Mouse (Mus musculus): ENCODE measurements around the gene Aloxe3. TPM values are rescaled to one million over a fixed set of nuclear protein-coding genes. Genes with fewer than 3 reads are reported as not detected.

Aloxe3 gene
- total RNA-seq, 2 experiments from 2014 or later, result not detected

Other genes starting within 250 kb of the Aloxe3 start
- under 1 TPM in 1 of 2 experiments, not detected in 1; 0.08 TPM for gene Rnf222, start 237.3 kb upstream of the Aloxe3 start, total RNA-seq (2021)
- 100 to 1,000 TPM; 612 to 679 TPM for gene Rpl26, start 224.3 kb upstream of the Aloxe3 start, total RNA-seq (2021)
- not detected for gene Odf4, start 198.8 kb upstream of the Aloxe3 start, total RNA-seq (2021)
- gene Arhgef15, start 168.4 kb upstream of the Aloxe3 start, total RNA-seq (2021), result 10 to 100 TPM; 28.1 to 32.4 TPM
- gene Slc25a35, start 157.8 kb upstream of the Aloxe3 start, total RNA-seq (2021), result 1 to 10 TPM; 6.4 to 7.4 TPM
- gene Rangrf, start 150.7 kb upstream of the Aloxe3 start, total RNA-seq (2021), result 10 to 100 TPM; 80.3 to 89.1 TPM
- 1 to 10 TPM; 5.6 to 6.8 TPM for gene Pfas, start 117.4 kb upstream of the Aloxe3 start, total RNA-seq (2021)
- 10 to 100 TPM; 11.5 to 13.7 TPM for gene Ctc1, start 110.0 kb upstream of the Aloxe3 start, total RNA-seq (2021)
- 1 to 10 TPM in 1 of 2 experiments, under 1 TPM in 1; 0.62 to 1.2 TPM for gene Aurkb, start 80.2 kb upstream of the Aloxe3 start, total RNA-seq (2021)
- 10 to 100 TPM; 14.4 to 16.4 TPM for gene Borcs6, start 66.2 kb upstream of the Aloxe3 start, total RNA-seq (2021)
- gene Tmem107, start 55.1 kb upstream of the Aloxe3 start, total RNA-seq (2021), result 1 to 10 TPM; 4.4 to 9.8 TPM
- gene Vamp2, start 37.4 kb upstream of the Aloxe3 start, total RNA-seq (2021), result 10 to 100 TPM; 59.6 to 65.7 TPM
- gene Per1, start 30.7 kb upstream of the Aloxe3 start, total RNA-seq (2021), result 10 to 100 TPM; 32.3 to 61.0 TPM
- under 1 TPM in 1 of 2 experiments, not detected in 1; 0.14 TPM for gene Hes7, start 5.5 kb upstream of the Aloxe3 start, total RNA-seq (2021)
- gene 9130213A22Rik, start 3.3 kb upstream of the Aloxe3 start, total RNA-seq (2021), result under 1 TPM in 1 of 2 experiments, not detected in 1; 0.21 TPM
- gene Alox12b, start 31.1 kb downstream of the Aloxe3 start, total RNA-seq (2021), result not detected
- 1 to 10 TPM; 1.6 to 1.8 TPM for gene Alox8, start 71.9 kb downstream of the Aloxe3 start, total RNA-seq (2021)
- 1 to 10 TPM; 1.4 to 1.5 TPM for gene Gucy2e, start 111.1 kb downstream of the Aloxe3 start, total RNA-seq (2021)
- 1 to 10 TPM; 2.6 to 5.3 TPM for gene Cntrob, start 197.9 kb downstream of the Aloxe3 start, total RNA-seq (2021)
- 10 to 100 TPM; 48.0 to 53.0 TPM for gene Trappc1, start 198.1 kb downstream of the Aloxe3 start, total RNA-seq (2021)
- under 1 TPM; 0.22 to 0.29 TPM for gene Kcnab3, start 200.4 kb downstream of the Aloxe3 start, total RNA-seq (2021)
- under 1 TPM; 0.16 to 0.17 TPM for gene Rnf227, start 214.6 kb downstream of the Aloxe3 start, total RNA-seq (2021)
- 10 to 100 TPM; 26.4 to 27.9 TPM for gene Chd3, start 243.5 kb downstream of the Aloxe3 start, total RNA-seq (2021)